Mouse (Mus musculus): ENCODE data around the gene Gadd45gip1.

- TF ChIP-seq CTCF (IDR thresholded peaks at IDR 0.05; ENCODE audit: borderline replicate concordance, insufficient read depth, low read depth, low read length) (no peak), POLR2A (IDR thresholded peaks at IDR 0.05; ENCODE audit: borderline replicate concordance, insufficient read depth, low read length) (no peak)
These were observed 15.2 kb upstream of the Gadd45gip1 start for GRCm38 (mm10) chr8:84816117-84816516.
